Mouse (Mus musculus) heart, adult 2 months (tissue): ENCODE results near the gene Lrp10. TPM values are rescaled to one million over a fixed set of nuclear protein-coding genes. Genes with fewer than 3 reads are reported as not detected.
A peak's percentile ranks its signal among the peaks of the same experiment; 100 is the strongest.

Source experiments
- DNase-seq, 2 experiments: peaks; one replicate each; pipeline ENCODE4 v3.0.0; 2021
- H3K27ac ChIP-seq: fragments of 200-600 bp; 2 replicates; pipeline ENCODE4 v1.8.1; 2022
- H3K27me3 ChIP-seq: fragments of 200-500 bp; 2 replicates; pipeline ENCODE4 v1.6.1; 2012; ENCODE audit warnings: mild to moderate bottlenecking, low read length, inconsistent platforms, mixed read lengths; ENCODE audit not compliant: control insufficient read depth, insufficient read depth
- H3K36me3 ChIP-seq: fragments of 200-500 bp; 2 replicates; pipeline ENCODE4 v1.6.1; 2012; ENCODE audit warnings: low read length, inconsistent platforms; ENCODE audit not compliant: control insufficient read depth, insufficient read depth
- H3K4me1 ChIP-seq: fragments of 200-500 bp; 2 replicates; pipeline ENCODE4 v1.6.1; 2011; ENCODE audit warnings: low read length; ENCODE audit not compliant: control insufficient read depth, insufficient read depth
- H3K4me3 ChIP-seq: fragments of 200-600 bp; 2 replicates; pipeline ENCODE4 v1.8.1; 2022
- H3K79me2 ChIP-seq: fragments of 200-500 bp; replicated peaks from 2 replicates; pipeline ENCODE4 v1.6.1; 2012; ENCODE audit warnings: mild to moderate bottlenecking, inconsistent platforms, low read length, moderate library complexity, mixed read lengths; ENCODE audit not compliant: control insufficient read depth, insufficient read depth
- H3K9ac ChIP-seq: fragments of 200-500 bp; 2 replicates; pipeline ENCODE4 v1.6.1; 2012; ENCODE audit warnings: low read depth, mild to moderate bottlenecking, control low read depth, inconsistent platforms, low read length, mixed read lengths
- CTCF ChIP-seq: fragments of 200-600 bp; IDR thresholded peaks from 2 replicates; pipeline ENCODE4 v1.8.1; 2022; ENCODE audit warnings: antibody characterized with exemption, mild to moderate bottlenecking, moderate library complexity
- EP300 ChIP-seq: fragments of 200-500 bp; IDR thresholded peaks from 2 replicates; pipeline ENCODE4 v1.6.1; 2011; ENCODE audit warnings: low read depth, low read length, control low read depth; ENCODE audit not compliant: insufficient read depth
- POLR2A ChIP-seq: fragments of 200-500 bp; IDR thresholded peaks from 2 replicates; pipeline ENCODE4 v1.6.1; 2011; ENCODE audit warnings: mild to moderate bottlenecking, low read depth, low read length, control low read depth; ENCODE audit not compliant: insufficient read depth
- WGBS: fragments of 180-500 bp; shearing (Covaris S2); methylation state at CpG from one replicate; pipeline ENCODE4 v1.1.7; 2018; 5-methylcytosine and 5-hydroxymethylcytosine counted together
- intact Hi-C: fragments of 180-260 bp; cut with DNase I; formaldehyde crosslinking; loops from one replicate; pipeline ENCODE4 v1.15.1; 2025
- polyA plus RNA-seq: library from polyadenylated mRNA; depleted of rRNA; stranded (reverse); fragments of >200 nt; gene quantifications from 2 replicates; pipeline ENCODE4 v1.2.3, GENCODE M21; 2012
- total RNA-seq, 2 experiments: library from RNA; stranded (reverse); gene quantifications; 2 replicates each; pipeline ENCODE4 v1.2.3; 2021

Gene Lrp10
- total and polyA plus RNA-seq, 3 experiments = 47.6 to 72.4 (median 60.6) TPM

GRCm38 (mm10) chr14:54423406-54423805 lies 40.5 kb upstream of the Lrp10 start:
- H3K36me3 ChIP-seq = no peaks in the 10 kb centered on the region
- peaks cover 1% of the 10 kb centered on the region; the same call in 1 of the 2 replicates for H3K4me1 ChIP-seq
- H3K27ac ChIP-seq = no peak overlapping the region
- intact Hi-C loops = no loop called here
- 66% methylated on average over 5 of the region's 5 CpGs for WGBS
- H3K79me2 ChIP-seq = no peaks in the 10 kb centered on the region
- TF ChIP-seq POLR2A (no peak), CTCF (peak; percentile 85)
- no peak overlapping the region for H3K4me3 ChIP-seq
- no peak overlapping the region for H3K9ac ChIP-seq
- DNase-seq = peak in 1 of 2 experiments; percentile 21
- no peaks in the 10 kb centered on the region for H3K27me3 ChIP-seq

- Histone ChIP-seq H3K36me3 (no peaks in the 10 kb centered on the region), H3K4me3 (no peak overlapping the region), H3K4me1 (peaks cover 1% of the 10 kb centered on the region; the same call in 1 of the 2 replicates), H3K9ac (no peak overlapping the region), H3K27me3 (no peaks in the 10 kb centered on the region), H3K27ac (no peak overlapping the region), H3K79me2 (no peaks in the 10 kb centered on the region)
- DNase-seq = no peak
- no peak for TF ChIP-seq CTCF
- TF ChIP-seq POLR2A = no peak
- intact Hi-C loops = loop anchor here (5.0 kb wide), 2 partner anchors 62 to 167 kb away; partner anchors contain the start of gene Oxa1l
- WGBS = 63% methylated on average over 1 of the region's 1 CpGs
Observed at GRCm38 (mm10) chr14:54424634-54425033, 39.3 kb upstream of the Lrp10 start.

GRCm38 (mm10) chr14:54425540-54425939 lies 38.4 kb upstream of the Lrp10 start:
- no peaks in the 10 kb centered on the region for H3K27me3 ChIP-seq
- WGBS = 52% methylated on average over 1 of the region's 1 CpGs
- DNase-seq = no peak
- no peak for TF ChIP-seq POLR2A
- TF ChIP-seq CTCF = no peak
- TF ChIP-seq EP300 = no peak
- H3K79me2 ChIP-seq = no peaks in the 10 kb centered on the region
- H3K9ac ChIP-seq = no peak overlapping the region
- intact Hi-C loops = loop anchor here (5.0 kb wide), 2 partner anchors 63 to 168 kb away; partner anchors contain the start of gene Oxa1l
- H3K4me1 ChIP-seq = peaks cover 5% of the 10 kb centered on the region
- no peaks in the 10 kb centered on the region for H3K36me3 ChIP-seq
- no peak overlapping the region for H3K27ac ChIP-seq
- H3K4me3 ChIP-seq = no peak overlapping the region

- intact Hi-C loops = loop anchor here (5.0 kb wide), 2 partner anchors 64 to 169 kb away; partner anchors contain the start of gene Oxa1l
Observed at GRCm38 (mm10) chr14:54426003-54426688, 37.8 kb upstream of the Lrp10 start.

GRCm38 (mm10) chr14:54426689-54427398 lies 37.1 kb upstream of the Lrp10 start, which contains the start of gene Mrpl52:
Gene Mrpl52 (plus strand): TSS chr14:54426909.
- peaks cover 7% of the 10 kb centered on the region for H3K4me1 ChIP-seq
- H3K36me3 ChIP-seq = no peaks in the 10 kb centered on the region
- peak within 1 kb of the TSS; percentile 81 for H3K27ac ChIP-seq
- intact Hi-C loops = loop anchor here (5.0 kb wide), 2 partner anchors 65 to 170 kb away; partner anchors contain the start of gene Oxa1l
- peak; percentile 94 for DNase-seq
- TF ChIP-seq POLR2A = peak; percentile 86
- TF ChIP-seq EP300 = peak; percentile 83; the same call in 1 of the 2 replicates
- TF ChIP-seq CTCF = no peak
- H3K27me3 ChIP-seq = peaks cover 1% of the 10 kb centered on the region; the same call in 1 of the 2 replicates
- peak within 1 kb of the TSS; percentile 57 for H3K9ac ChIP-seq
- under 1% methylated on average over 48 of the region's 48 CpGs for WGBS
- peak within 1 kb of the TSS; percentile 81 for H3K4me3 ChIP-seq
- no peaks in the 10 kb centered on the region for H3K79me2 ChIP-seq

More at GRCm38 (mm10) chr14:54426003-54426688, 37.8 kb upstream of the Lrp10 start:
- Histone ChIP-seq H3K36me3 (no peaks in the 10 kb centered on the region), H3K27ac (peak overlapping the region; percentile 81), H3K4me3 (peak overlapping the region; percentile 81), H3K79me2 (no peaks in the 10 kb centered on the region), H3K27me3 (no peaks in the 10 kb centered on the region), H3K9ac (peak overlapping the region; percentile 57), H3K4me1 (peaks cover 7% of the 10 kb centered on the region)
- no peak for DNase-seq
- WGBS = 29% methylated on average over 14 of the region's 14 CpGs
- no peak for TF ChIP-seq CTCF
- no peak for TF ChIP-seq POLR2A
- TF ChIP-seq EP300 = no peak
